Mouse (Mus musculus) testis, adult 2 months (tissue): ENCODE measurements around the gene Cxcl9.

Experiments used
- CTCF ChIP-seq: fragments of 200-500 bp; IDR thresholded peaks from 2 replicates; pipeline ENCODE4 v1.5.1; 2012; ENCODE audit warnings: low read depth, mild to moderate bottlenecking, inconsistent platforms, low read length, moderate library complexity; ENCODE audit not compliant: control insufficient read depth, insufficient read depth, insufficient replicate concordance
- POLR2A ChIP-seq: fragments of 200-500 bp; IDR thresholded peaks from 2 replicates; pipeline ENCODE4 v1.6.1; 2012; ENCODE audit warnings: low read depth, mild to moderate bottlenecking, inconsistent platforms, low read length, moderate library complexity; ENCODE audit not compliant: control insufficient read depth

GRCm38 (mm10) chr5:92318119-92318518 lies 9.8 kb downstream of the Cxcl9 start:
- TF ChIP-seq POLR2A (no peak), CTCF (no peak)
